8 mouse cellular contexts compared by ENCODE assay signal in genomic region chr2:33401217-33401616, GRCm38 (mm10). TPM values are rescaled to one million over a fixed set of nuclear protein-coding genes. Genes with fewer than 3 reads are reported as not detected.
DNase-seq lines count a peak whose midpoint lies in the region; ATAC-seq and TF ChIP-seq lines count a peak whose summit lies in the region.

No protein-coding gene starts in this region.

- TF ChIP-seq POLR2A in embryonic fibroblast, embryonic 13.5 days (IDR thresholded peaks at IDR 0.05; ENCODE audit: low read depth, low read length) = no peak

- no peak overlapping the region for H3K27ac ChIP-seq in layer of hippocampus, adult 2 months
- no peak overlapping the region for H3K27ac ChIP-seq in ES-E14 (ENCODE audit: insufficient read depth, low read depth, low read length, poor library complexity, severe bottlenecking)
- no peak overlapping the region for H3K27ac ChIP-seq in embryonic fibroblast, embryonic 13.5 days (ENCODE audit: insufficient read depth, low read length)

- 0 out of 4 replicates have a peak, but pooled peaks cover 0 to 2% of the 10 kb centered on the region in 2 experiments for H3K4me1 ChIP-seq in ES-E14 (ENCODE audit: control insufficient read depth in 2 of 2, insufficient read depth in 2 of 2, low read length in 2 of 2, poor library complexity in 1 of 2)
- no peaks in the 10 kb centered on the region for H3K4me1 ChIP-seq in embryonic fibroblast, embryonic 13.5 days (ENCODE audit: control insufficient read depth, insufficient read depth, low read length)

- peak; percentile 71 for TF ChIP-seq CTCF in layer of hippocampus, adult 2 months (conservative IDR thresholded peaks at IDR 0.05)
- TF ChIP-seq CTCF in embryonic fibroblast, embryonic 13.5 days (IDR thresholded peaks at IDR 0.05; ENCODE audit: borderline replicate concordance, insufficient read depth, low read length) = peak; percentile 36; the same call in 1 of the 2 replicates

- H3K36me3 ChIP-seq in ES-E14 (ENCODE audit: control insufficient read depth, insufficient read depth, low read length, poor library complexity, severe bottlenecking) = no peaks in the 10 kb centered on the region

- no peak for ATAC-seq in CD4-positive, CD25-positive, alpha-beta regulatory T cell, adult 4 months

- peak; percentile 22 for DNase-seq in CD4-positive, CD25-positive, alpha-beta regulatory T cell, adult 2 months (ENCODE audit: low read depth, low spot score)
- DNase-seq in layer of hippocampus, adult 2 months (ENCODE audit: low spot score in 2 of 2) = no peak
- DNase-seq in layer of hippocampus, adult 8-10 months (ENCODE audit: low spot score in 2 of 2) = no peak
- peak; percentile 11 for DNase-seq in ES-E14 (ENCODE audit: low read depth, low spot score)
- DNase-seq in frontal cortex, postnatal 10 days (ENCODE audit: low spot score in 2 of 2) = no peak
- no peak for DNase-seq in frontal cortex, postnatal 25 days (ENCODE audit: low spot score in 2 of 2)

- H3K9ac ChIP-seq in ES-E14 (ENCODE audit: insufficient read depth, low read depth, low read length, poor library complexity, severe bottlenecking) = no peak overlapping the region

- H3K9me3 ChIP-seq in ES-E14 (ENCODE audit: control insufficient read depth, insufficient read depth, low read depth, low read length) = no peaks in the 10 kb centered on the region

- H3K4me3 ChIP-seq in layer of hippocampus, adult 2 months = no peak overlapping the region
- no peak overlapping the region for H3K4me3 ChIP-seq in ES-E14 (ENCODE audit: insufficient read depth in 1 of 2, low read depth in 1 of 2, low read length in 2 of 2, poor library complexity in 1 of 2, severe bottlenecking in 1 of 2)
- no peak overlapping the region for H3K4me3 ChIP-seq in embryonic fibroblast, embryonic 13.5 days (ENCODE audit: insufficient read depth, low read length)

- in situ Hi-C loops in ES-E14 (cut with MboI; ENCODE audit: low sequenced_read_pairs in 2 of 2, unreplicated experiment in 2 of 2) = no loop called here

TF ChIP-seq in ES-E14, 5 proteins besides CTCF, POLR2A, EP300 and RAD21:
- TF ChIP-seq ZNF384 (IDR thresholded peaks at IDR 0.05; ENCODE audit: low read depth, low read length) = no peak
- no peak for TF ChIP-seq HCFC1 (IDR thresholded peaks at IDR 0.05; ENCODE audit: borderline replicate concordance, insufficient read depth, low read length)
- TF ChIP-seq CHD2 (IDR thresholded peaks at IDR 0.05; ENCODE audit: low read depth, low read length) = no peak
- no peak for TF ChIP-seq ZC3H11A (IDR thresholded peaks at IDR 0.05; ENCODE audit: borderline replicate concordance, low read depth, low read length)

RNA-seq across cellular contexts. Expression of gene Zbtb34, which starts 29.9 kb away (rescaled TPM):
- 1 to 10 TPM; 1.4 TPM for polyA plus RNA-seq in CD4-positive, CD25-positive, alpha-beta regulatory T cell, adult 4 months (2017; shearing (Covaris generic))
- 10 to 100 TPM; 13.9 to 14.8 TPM for total RNA-seq in layer of hippocampus, adult 2 months (2021)
- 10 to 100 TPM; 12.1 to 15.1 (median 12.9) TPM for total RNA-seq in layer of hippocampus, adult 8-10 months (2022)
- 13.4 and 16.5 TPM in 2 replicates for total RNA-seq in ES-E14 (2012; rRNA removed)
- 9.7 and 11.0 TPM in 2 replicates for polyA plus RNA-seq in embryonic fibroblast, embryonic 13.5 days (2011; ENCODE audit: insufficient read length, low read depth, missing spikeins)

RNA-seq across cellular contexts. Expression of gene Ralgps1, which starts 29.9 kb away (rescaled TPM):
- 10 to 100 TPM in 1 of 2 experiments, 1 to 10 TPM in 1; 7.2 to 14.4 TPM for polyA plus RNA-seq in CD4-positive, CD25-positive, alpha-beta regulatory T cell, adult 4 months (2017; shearing (Covaris generic))
- 10 to 100 TPM; 68.2 TPM for total RNA-seq in layer of hippocampus, adult 2 months (2021)
- 10 to 100 TPM; 57.9 to 79.2 (median 69.1) TPM for total RNA-seq in layer of hippocampus, adult 8-10 months (2022)
- 5.4 and 9.2 TPM in 2 replicates for total RNA-seq in ES-E14 (2012; rRNA removed)
- 4.0 and 4.1 TPM in 2 replicates for polyA plus RNA-seq in embryonic fibroblast, embryonic 13.5 days (2011; ENCODE audit: insufficient read length, low read depth, missing spikeins)

Comparison
In these comparisons a context has a peak if more than half of its experiments do, and no peak if none do; other contexts are left out.
1. DNase-seq: peak in CD4-positive, CD25-positive, alpha-beta regulatory T cell, adult 2 months (single experiment) and ES-E14 (single experiment); none in layer of hippocampus, adult 2 months (0 of 2), layer of hippocampus, adult 8-10 months (0 of 2), frontal cortex, postnatal 10 days (0 of 2) and frontal cortex, postnatal 25 days (0 of 2).